Mouse (Mus musculus) effector memory CD4-positive, alpha-beta T cell, adult 7 months (primary cell): ENCODE measurements around the gene Capn5. TPM values are rescaled to one million over a fixed set of nuclear protein-coding genes. Genes with fewer than 3 reads are reported as not detected.

Experiments used
- polyA plus RNA-seq: library from polyadenylated mRNA; unstranded; fragments of 100-300 nt; shearing (Covaris generic); gene quantifications from one replicate; pipeline ENCODE4 v1.2.1, GENCODE M21; 2017

Gene Capn5
- 0.49 TPM for polyA plus RNA-seq

GRCm38 (mm10) chr7:98177929-98178559, at the start of gene Capn5:
TSS of gene Capn5 (minus strand) at chr7:98178274.

GRCm38 (mm10) chr7:98199381-98199780, 21.3 kb upstream of the Capn5 start, which contains the start of gene B3gnt6:
TSS of gene B3gnt6 (minus strand) at chr7:98199481.

GRCm38 (mm10) chr7:98145402-98145801, 32.7 kb downstream of the Capn5 start, which contains the start of gene Omp:
TSS of gene Omp (minus strand) at chr7:98145502.

GRCm38 (mm10) chr7:98119179-98119960, 58.7 kb downstream of the Capn5 start, which contains the start of gene Myo7a:
TSS of gene Myo7a (minus strand) at chr7:98119524.

Other genes with a start within 250 kb of the Capn5 start
- 2.0 TPM for gene Myo7a, start 58.8 kb downstream of the Capn5 start, polyA plus RNA-seq
- not detected for gene Omp, start 32.8 kb downstream of the Capn5 start, polyA plus RNA-seq
- gene B3gnt6, start 21.2 kb upstream of the Capn5 start, polyA plus RNA-seq, result not detected
- gene Acer3, start 142.9 kb upstream of the Capn5 start, polyA plus RNA-seq, result 9.2 TPM
- not detected for gene Tsku, start 183.1 kb upstream of the Capn5 start, polyA plus RNA-seq